Mouse (Mus musculus) v-Abl transformed pro-B cells (cell line): ENCODE measurements at regions not wholly inside any gene's neighbourhood (a gene's known extent, or its start where the extent isn't known, plus 50 kb on each side); places are given as distances from the start of the nearest gene placed in this dataset.

Source experiments
- in situ Hi-C, 2 experiments: fragments of 400-800 bp; cut with MboI; formaldehyde crosslinking; loops; one replicate each; pipeline ENCODE4 v1.15.1; 2025; ENCODE audit not compliant: unreplicated experiment in 2 of 2

DNA sequence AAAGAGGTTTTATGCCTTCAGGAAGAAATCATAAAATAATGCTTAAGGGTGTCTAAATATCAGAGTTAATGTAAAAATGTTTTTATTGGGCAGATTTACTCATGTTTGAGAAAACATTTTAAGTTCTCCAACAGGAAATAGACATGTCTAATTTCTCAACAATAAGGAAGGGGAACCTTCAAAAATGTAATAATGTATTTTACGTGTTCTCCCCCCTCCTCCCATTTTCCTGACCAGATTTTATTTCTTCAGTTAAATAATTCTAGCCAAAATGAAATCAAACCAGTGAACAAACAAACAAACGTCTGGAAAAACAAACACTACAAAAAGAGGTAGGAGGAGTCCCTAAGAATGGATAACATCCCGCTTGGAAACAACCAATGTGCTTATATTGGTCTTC lies 54.4 kb upstream of the Akr1e1 start:
- in situ Hi-C loops: loop anchor here (10.0 to 25.0 kb wide), 2 partner anchors 1199 to 1881 kb away; partner anchors contain the start of genes Klf6 (in 1 of the 2) and Pitrm1 (in 1 of the 2)

DNA sequence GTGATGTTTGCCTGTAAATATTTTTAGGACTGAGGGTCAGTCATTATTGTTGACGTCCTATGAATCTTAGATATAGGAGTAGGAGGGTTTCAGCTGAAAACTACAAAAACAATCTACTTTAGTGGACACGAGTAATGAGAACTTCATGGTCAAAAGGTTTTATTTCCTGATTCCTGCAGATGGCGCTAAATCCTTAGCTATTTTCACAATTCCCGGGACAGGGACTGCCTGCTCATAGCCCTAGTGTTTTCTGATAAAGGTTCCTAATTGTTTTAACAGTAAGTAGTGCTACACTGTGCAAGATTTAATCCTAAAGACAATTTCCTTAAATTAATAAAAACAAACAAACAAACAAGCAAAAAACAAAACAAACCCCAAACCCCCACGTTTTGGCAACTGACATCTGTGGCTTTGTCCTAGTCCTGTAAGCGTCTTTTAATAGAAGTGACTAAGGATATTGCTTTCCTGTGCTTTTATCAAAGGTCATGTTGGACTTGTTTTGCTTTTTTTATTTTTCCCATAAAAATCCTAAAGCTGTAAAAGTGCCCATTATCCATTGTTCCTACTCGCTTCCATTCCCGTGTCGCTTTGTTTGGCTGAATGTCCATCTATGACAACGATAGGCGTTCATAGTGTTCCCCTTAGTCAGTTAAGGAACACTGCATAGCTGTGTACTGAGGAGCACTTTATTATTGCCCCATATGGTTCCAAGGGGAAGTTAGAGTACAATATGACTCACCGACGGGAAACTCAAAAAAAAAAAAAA lies 53.5 kb upstream of the Akr1e1 start:
- in situ Hi-C loops: loop anchor here (10.0 to 25.0 kb wide), 2 partner anchors 1200 to 1882 kb away; partner anchors contain the start of genes Klf6 (in 1 of the 2) and Pitrm1 (in 1 of the 2)
